Mouse (Mus musculus) T-helper 17 cell (primary cell): Measurements from ENCODE around the gene Fbxo10.
"Not testable (repeated sequence)": the region's sequence is repeated elsewhere in the genome, so short reads cannot be mapped to it uniquely, and the experiment has no call there.

Experiments
- in situ Hi-C, 2 experiments: fragments of 300-600 bp; cut with MboI, MseI; formaldehyde crosslinking; loops; 1 replicate in 1 of 2; 2 replicates in 1 of 2; pipeline ENCODE4 v1.15.1; 2025; ENCODE audit warnings: high pct_unique_total_duplicates in 2 of 2

Gene Fbxo10

DNA sequence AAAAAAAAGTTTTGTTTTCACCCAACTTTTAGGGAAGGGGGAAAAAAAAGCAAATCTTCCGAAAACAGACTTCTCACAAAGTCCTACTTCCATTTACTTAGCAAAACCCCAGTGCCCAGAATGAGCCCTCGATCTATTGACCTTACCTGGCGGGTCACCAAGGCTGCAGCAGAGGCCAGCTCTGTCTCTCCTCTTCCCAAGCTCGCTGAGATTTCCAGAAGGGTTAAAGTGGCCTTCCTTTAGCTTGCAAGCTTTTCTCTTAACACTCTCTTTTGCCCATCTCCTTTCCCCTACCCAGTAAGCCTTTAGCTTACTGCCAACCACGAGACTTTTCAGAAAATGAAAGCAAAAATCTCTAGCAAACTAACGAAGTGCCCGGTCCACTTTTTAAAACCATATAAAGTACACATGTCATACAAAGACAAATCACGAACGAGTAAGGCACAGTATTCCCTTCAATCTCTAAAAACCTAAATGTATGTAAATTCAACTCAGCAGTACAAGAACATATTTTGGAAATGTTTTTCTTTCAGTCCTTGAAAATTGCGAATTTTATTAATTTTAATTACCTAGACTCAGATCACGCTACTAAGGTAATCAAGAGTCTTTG is 73.5 kb downstream of the Fbxo10 start:
- in situ Hi-C loops = loop anchor here (5.0 to 10.0 kb wide), 3 partner anchors 39 to 791 kb away; no protein-coding TSS in a partner anchor

DNA sequence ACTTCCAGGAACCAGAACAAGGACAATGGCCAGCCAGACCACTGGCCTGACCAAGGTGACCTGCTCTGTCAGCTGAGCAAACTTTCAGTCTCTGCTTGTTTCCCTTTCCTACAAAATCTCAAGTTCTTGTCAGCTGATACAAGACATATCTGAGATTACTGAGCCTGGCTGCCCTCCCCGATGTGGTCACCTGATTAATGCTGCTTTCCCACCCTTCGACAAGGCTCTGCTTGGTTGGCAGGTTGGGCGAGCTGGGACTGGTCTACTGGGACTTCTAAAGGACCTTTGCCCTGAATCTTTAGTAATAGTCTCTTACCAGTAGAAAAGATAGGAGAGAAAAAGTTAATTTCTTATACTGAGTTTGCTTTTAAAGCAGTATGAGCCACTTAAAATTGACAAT is 79.0 kb downstream of the Fbxo10 start:
- in situ Hi-C loops = no loop called here

DNA sequence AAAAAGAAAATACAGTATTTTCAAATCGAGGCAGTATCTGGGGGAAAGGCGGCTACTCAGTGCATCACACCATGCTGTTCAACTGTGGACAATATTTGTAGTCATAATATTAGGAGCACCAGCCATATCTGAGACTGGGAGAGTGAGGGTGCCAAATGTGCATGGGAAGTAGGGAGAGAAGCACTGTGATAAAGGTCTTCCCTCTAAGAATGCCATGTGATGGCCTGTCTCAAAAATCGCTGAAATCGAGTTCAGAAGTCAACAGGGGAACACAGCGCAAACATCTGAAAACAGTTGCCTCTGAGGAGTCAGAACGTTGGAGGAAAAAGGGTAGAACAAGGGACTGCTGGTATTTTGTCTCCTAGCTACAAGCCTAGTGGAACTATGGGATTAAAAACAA is 84.4 kb downstream of the Fbxo10 start:
- in situ Hi-C loops = no loop called here

DNA sequence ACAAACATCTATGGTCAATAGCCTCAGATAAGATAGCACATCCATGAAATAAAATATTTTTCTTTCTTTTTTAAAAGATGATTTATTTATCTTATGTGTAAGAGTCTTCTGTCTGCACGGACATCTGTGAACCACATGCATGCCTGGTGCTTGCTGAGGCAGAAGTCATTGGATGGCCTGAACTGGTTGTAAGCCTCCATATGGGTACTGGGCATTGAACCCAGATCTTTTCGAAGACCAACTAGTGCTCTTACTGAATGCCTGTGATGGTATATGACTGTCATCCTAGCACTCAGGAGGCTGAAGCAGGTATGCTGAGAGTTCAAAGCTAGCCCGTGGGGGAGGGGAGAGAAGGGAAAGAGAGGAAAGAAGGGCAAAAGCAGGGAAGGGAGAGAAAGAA is 86.3 kb downstream of the Fbxo10 start:
- in situ Hi-C loops = no loop called here

DNA sequence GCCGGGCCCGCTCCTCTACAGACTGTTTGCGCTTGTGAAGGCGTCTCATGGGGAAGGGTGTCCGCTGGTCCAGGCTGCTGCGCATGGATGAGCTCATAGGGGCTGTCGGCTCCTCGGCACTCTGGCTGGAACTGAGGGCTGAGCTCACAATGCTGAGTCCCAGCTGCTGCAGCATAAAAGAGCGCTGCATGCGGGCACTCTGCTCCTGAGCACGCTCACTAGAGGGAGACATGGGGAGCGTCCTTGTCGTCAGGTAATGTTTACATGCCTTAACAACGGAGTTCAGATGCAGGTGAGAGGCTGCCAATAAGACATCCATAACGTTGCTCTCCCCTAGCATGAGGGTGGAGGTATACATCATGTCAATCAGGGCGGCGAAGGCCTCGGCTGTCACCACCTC is 89.6 kb downstream of the Fbxo10 start:
- in situ Hi-C loops = no loop called here

DNA sequence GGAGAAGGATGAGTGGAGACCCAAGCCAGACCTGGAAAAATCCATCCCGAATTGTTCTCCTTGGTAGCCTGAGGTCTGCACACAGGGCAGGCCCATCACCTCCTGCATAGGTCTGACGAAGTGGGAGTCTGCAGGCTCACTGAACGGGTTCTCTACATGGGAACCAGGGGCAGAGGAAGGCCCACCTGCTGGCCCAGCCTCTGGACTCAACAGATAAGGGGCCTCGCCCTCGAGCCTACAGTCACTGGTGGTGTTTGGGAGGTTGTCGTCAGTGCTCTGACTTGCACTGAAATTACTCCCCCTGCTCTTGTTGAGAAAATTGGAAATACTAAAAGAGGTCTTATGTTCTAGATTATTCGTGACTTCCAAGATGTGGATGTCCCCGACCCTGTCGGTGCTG is 90.6 kb downstream of the Fbxo10 start:
- in situ Hi-C loops = no loop called here

DNA sequence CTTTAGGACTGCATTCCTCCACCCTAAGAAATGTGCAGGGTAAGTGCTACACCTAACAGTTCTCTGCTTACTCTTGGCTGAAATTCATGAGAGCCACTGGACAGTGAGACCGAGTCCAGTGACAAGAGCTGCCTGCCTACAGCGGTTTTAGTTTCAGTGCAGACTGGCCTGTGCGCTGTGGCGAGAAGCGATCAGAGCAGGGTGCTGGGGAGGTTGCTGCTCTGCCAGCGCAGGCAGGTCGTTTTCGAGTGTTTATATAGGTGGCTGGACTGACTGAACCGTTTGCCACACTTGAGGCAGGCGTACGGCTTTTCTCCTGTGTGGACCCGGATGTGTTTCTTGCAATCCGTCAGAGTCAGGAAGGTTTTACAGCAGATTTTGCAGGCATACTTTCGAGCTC is 91.2 kb downstream of the Fbxo10 start:
- in situ Hi-C loops = not testable (repeated sequence)

DNA sequence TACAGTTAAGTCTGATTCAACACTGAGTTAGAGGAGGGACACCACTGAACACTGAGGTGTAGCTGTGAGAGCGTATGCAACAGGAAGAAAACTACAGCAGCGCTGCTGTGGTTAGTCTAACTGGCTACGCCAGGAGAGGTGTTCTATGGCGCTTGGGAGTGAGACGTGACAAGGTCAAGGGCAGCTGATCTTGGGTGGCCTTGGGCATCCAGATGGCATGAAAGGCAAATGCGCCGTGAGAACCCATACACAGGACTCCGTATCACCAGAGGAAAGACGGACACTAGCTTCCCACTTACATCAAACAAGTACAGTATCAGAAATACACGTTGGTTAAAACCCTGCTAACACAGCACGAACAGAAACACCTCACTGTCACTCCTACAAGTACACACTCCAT is 92.1 kb downstream of the Fbxo10 start:
- in situ Hi-C loops = not testable (repeated sequence)

DNA sequence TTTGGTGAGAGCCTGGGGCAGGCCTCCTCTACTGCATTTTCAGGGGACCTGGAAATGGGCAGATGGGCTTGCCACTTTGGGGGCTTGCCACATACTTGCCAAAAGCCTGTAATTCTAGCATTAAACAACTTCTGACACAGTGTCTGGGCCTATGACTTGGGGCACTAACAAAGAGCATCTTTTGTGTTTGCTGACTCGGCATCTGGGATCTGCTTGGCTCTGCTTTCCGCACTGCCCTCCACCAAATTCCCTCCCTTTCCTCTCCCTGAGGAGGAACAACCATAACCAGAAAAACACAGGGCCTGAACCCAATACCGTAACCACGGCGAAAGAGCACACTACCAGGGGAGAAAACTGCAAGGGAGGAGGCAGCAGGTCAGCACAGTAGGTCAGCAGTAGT is 93.8 kb downstream of the Fbxo10 start:
- in situ Hi-C loops = no loop called here
